Mouse (Mus musculus): ENCODE data around the gene Hdac5. TPM values are rescaled to one million over a fixed set of nuclear protein-coding genes. Genes with fewer than 3 reads are reported as not detected.
A peak's percentile ranks its signal among the peaks of the same experiment; 100 is the strongest.

The Hdac5 gene
- polyA plus RNA-seq, 1 experiment from 2014 or later, result 21.7 TPM

DNA sequence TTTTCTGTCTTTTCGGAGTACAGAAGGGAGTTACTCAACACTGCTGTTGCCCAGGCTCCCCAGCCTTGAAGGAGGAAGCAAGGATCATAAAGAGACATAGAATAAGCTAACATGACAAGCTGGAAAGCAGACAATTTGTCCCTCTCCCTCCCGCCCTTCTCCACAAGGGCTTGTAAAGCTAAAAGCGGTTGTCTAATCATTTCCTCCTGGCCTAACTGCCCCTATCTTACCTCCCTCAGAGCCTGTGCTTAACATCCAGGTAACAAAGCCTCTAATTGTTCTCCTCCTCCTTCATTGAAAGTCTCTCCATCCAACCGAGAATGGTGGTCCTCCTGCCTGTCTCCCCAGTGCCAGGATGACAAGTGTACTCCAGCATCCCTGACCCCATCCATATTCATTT is 39.1 kb downstream of the Hdac5 start:
- H3K9ac ChIP-seq, result peak overlapping the region; percentile 72
- 20% methylated on average over 4 of the region's 4 CpGs for WGBS (ENCODE audit: insufficient replicate concordance)
- H3K27me3 ChIP-seq (replicated peaks), result no peaks in the 10 kb centered on the region
- H3K4me2 ChIP-seq, result peak overlapping the region; percentile 95
- peaks cover 39% of the 10 kb centered on the region for H3K4me1 ChIP-seq
- peak overlapping the region; percentile 72 for H3K27ac ChIP-seq
- ATAC-seq, result no peak
- H3K9me3 ChIP-seq (replicated peaks), result no peaks in the 10 kb centered on the region
- peaks cover 38% of the 10 kb centered on the region for H3K36me3 ChIP-seq
- peak overlapping the region; percentile 68 for H3K4me3 ChIP-seq

GRCm38 (mm10) chr11:102189461-102190436 is 40.2 kb downstream of the Hdac5 start, which contains the start of gene G6pc3:
G6pc3 (plus strand) TSS chr11:102189620.
- Histone ChIP-seq H3K4me1 (peaks cover 39% of the 10 kb centered on the region), H3K9me3 (replicated peaks) (no peaks in the 10 kb centered on the region), H3K4me3 (peak within 1 kb of the TSS; percentile 68), H3K4me2 (peak within 1 kb of the TSS; percentile 95), H3K27ac (peak within 1 kb of the TSS; percentile 72), H3K36me3 (peaks cover 28% of the 10 kb centered on the region), H3K9ac (peak within 1 kb of the TSS; percentile 72), H3K27me3 (replicated peaks) (no peaks in the 10 kb centered on the region)
- ATAC-seq, result peak; percentile 62
- 1% methylated on average over 49 of the region's 50 CpGs for WGBS (ENCODE audit: insufficient replicate concordance)

DNA sequence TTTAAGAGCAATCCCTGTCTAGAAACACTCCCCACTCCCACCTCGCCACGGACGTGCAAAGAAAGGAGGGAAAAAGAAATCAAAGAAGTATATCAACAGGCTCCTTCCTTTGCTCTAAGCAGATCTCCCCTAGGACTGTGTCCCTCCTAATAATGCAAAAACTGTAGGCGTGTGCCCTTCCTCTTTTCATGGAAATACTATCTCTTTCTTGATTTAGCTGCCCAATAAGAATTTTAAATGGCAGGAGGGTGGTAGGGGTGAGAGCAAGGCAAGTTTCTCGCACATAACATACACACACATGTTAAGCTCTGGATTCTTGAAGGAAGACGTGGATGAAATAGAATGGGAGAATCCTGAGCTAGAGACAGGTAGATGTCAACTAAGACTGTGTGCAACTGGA is 41.0 kb downstream of the Hdac5 start:
- no peaks in the 10 kb centered on the region for H3K27me3 ChIP-seq (replicated peaks)
- peak overlapping the region; percentile 72 for H3K9ac ChIP-seq
- H3K4me2 ChIP-seq, result peak overlapping the region; percentile 95
- H3K27ac ChIP-seq, result peak overlapping the region; percentile 72; the same call in 1 of the 2 replicates
- ATAC-seq, result no peak
- H3K4me3 ChIP-seq, result peak overlapping the region; percentile 68
- H3K36me3 ChIP-seq, result peaks cover 21% of the 10 kb centered on the region
- peaks cover 45% of the 10 kb centered on the region for H3K4me1 ChIP-seq
- H3K9me3 ChIP-seq (replicated peaks), result no peaks in the 10 kb centered on the region
- WGBS (ENCODE audit: insufficient replicate concordance), result 48% methylated on average over 6 of the region's 6 CpGs

DNA sequence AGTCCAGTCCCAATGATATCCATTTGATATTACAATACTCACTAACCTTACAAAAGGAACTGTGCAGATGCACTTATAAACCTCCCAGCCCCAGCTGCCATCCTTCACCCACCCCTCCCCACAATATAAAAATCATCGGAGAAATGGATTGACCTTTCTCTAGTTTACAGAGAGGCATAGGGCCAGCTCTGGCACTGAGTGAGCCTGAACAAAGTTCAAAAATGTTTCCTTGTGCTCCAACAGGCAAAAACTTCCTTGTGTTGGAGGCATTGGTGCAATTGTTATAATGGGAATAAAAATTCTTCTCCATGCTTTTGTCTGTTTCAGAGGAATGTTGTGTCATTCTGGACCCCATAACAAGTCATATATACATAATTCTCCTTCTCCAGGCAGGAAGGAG is 43.7 kb downstream of the Hdac5 start:
- Histone ChIP-seq H3K4me3 (no peak overlapping the region), H3K9me3 (replicated peaks) (no peaks in the 10 kb centered on the region), H3K4me1 (peaks cover 60% of the 10 kb centered on the region), H3K27me3 (replicated peaks) (no peaks in the 10 kb centered on the region), H3K4me2 (no peak overlapping the region), H3K27ac (no peak overlapping the region), H3K9ac (no peak overlapping the region), H3K36me3 (peaks cover 13% of the 10 kb centered on the region)
- ATAC-seq, result no peak
- 73% methylated on average over 1 of the region's 1 CpGs for WGBS (ENCODE audit: insufficient replicate concordance)

GRCm38 (mm10) chr11:102185677-102186076 is 44.3 kb downstream of the Hdac5 start:
- Histone ChIP-seq H3K27me3 (replicated peaks) (no peaks in the 10 kb centered on the region), H3K36me3 (peaks cover 19% of the 10 kb centered on the region), H3K9me3 (replicated peaks) (no peaks in the 10 kb centered on the region), H3K4me3 (peak overlapping the region; percentile 97), H3K27ac (peak overlapping the region; percentile 94), H3K4me2 (peak overlapping the region; percentile 88), H3K9ac (peak overlapping the region; percentile 96), H3K4me1 (peaks cover 55% of the 10 kb centered on the region)
- WGBS (ENCODE audit: insufficient replicate concordance), result 53% methylated on average over 3 of the region's 3 CpGs
- ATAC-seq, result no peak

DNA sequence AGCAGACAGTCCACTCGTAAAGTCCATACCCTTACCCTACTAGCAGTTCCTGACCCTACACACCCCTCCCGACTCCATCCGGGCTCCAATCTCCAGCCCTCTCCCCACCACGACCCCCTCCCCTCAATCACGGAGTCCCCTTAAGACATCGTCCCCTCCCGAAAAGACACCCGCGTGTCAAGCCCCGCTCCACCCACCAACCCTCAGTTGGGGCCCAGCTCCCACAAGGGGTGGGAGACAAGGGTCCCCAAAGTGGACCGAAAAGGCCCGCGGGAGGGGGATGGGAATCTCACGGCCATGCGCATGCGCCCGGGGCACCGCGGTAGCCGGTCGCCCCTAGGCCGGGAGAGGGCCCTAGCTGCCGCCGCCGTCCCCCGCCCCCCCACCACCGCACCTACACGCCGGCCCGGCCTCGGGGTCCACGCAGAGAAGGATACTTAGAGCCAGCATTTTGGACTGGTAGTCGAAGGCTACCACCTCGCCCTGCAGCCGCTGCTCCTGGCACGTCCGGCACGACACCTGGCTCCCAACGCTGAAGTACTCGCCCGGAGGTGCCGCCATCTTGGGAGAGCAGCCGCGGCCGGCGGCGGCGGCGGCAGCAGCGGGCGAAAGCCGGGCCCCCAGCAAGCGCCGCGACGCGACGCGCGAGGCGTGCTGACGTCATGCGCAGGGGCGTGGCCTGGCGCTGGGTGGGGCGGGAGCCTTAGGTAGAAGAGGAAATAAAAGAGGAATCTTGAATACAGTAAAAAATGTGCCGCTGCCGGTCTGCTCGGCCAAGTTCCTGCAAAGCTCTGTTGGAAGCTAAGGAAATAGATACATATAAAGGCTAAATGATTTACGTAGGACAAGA is 45.1 kb downstream of the Hdac5 start, which contains the start of gene Lsm12:
Gene Lsm12, minus strand, starts transcription at position 651 of the 850 bp plus-strand sequence.
- Histone ChIP-seq H3K9me3 (replicated peaks) (no peaks in the 10 kb centered on the region), H3K27ac (peak within 1 kb of the TSS; percentile 94), H3K36me3 (peaks cover 26% of the 10 kb centered on the region), H3K9ac (peak within 1 kb of the TSS; percentile 96), H3K4me3 (peak within 1 kb of the TSS; percentile 97), H3K4me1 (peaks cover 50% of the 10 kb centered on the region), H3K4me2 (peak within 1 kb of the TSS; percentile 88), H3K27me3 (replicated peaks) (no peaks in the 10 kb centered on the region)
- peak; percentile 84 for ATAC-seq
- WGBS (ENCODE audit: insufficient replicate concordance), result under 1% methylated on average over 70 of the region's 70 CpGs

DNA sequence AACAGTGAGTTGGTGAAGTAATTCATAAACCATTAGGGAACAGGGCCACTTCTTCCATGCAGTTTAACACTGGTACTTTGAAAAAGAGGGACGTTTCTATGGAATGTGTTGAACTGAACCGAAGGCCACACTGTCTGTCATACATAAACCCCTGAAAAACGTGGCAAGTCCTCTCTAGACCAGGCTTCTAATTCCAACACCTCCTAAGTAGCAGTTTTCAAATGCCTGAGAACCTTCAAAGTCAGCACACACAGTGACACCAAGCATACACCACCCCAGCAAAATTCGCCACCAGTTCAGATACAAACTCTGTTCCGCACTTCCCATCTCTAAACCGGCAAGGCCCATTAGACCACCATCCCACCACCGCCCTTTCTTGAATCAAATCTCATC is 45.7 kb downstream of the Hdac5 start:
- ATAC-seq, result no peak; the same call in 1 of the 2 replicates
- H3K36me3 ChIP-seq, result peaks cover 32% of the 10 kb centered on the region
- peak overlapping the region; percentile 88 for H3K4me2 ChIP-seq
- no peaks in the 10 kb centered on the region for H3K27me3 ChIP-seq (replicated peaks)
- peaks cover 46% of the 10 kb centered on the region for H3K4me1 ChIP-seq
- peak overlapping the region; percentile 94 for H3K27ac ChIP-seq
- peak overlapping the region; percentile 96 for H3K9ac ChIP-seq
- H3K9me3 ChIP-seq (replicated peaks), result no peaks in the 10 kb centered on the region
- 6% methylated on average over 7 of the region's 7 CpGs for WGBS (ENCODE audit: insufficient replicate concordance)
- H3K4me3 ChIP-seq, result peak overlapping the region; percentile 97

DNA sequence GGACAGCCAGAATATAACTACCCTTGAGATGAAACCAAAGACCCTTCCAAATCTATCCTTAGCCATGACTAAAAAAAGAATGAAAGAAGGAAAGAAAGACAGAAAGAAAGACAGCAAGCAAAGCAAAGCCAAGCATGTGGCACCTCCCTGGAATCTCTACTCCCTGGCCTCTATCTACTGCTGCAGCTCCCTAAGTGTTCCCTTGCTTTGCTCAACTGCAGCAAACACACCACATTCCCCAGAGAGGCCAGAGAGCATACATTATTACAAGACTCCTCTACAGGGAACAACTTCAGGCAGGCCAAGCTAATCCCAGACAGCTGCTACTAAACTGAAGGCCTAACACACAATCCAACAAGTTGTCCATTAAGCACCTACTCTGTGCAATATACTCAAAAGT is 50.1 kb downstream of the Hdac5 start:
- Histone ChIP-seq H3K9me3 (replicated peaks) (no peaks in the 10 kb centered on the region), H3K36me3 (peaks cover 68% of the 10 kb centered on the region), H3K27me3 (replicated peaks) (no peaks in the 10 kb centered on the region), H3K4me3 (no peak overlapping the region), H3K4me1 (peaks cover 34% of the 10 kb centered on the region), H3K9ac (no peak overlapping the region), H3K4me2 (no peak overlapping the region), H3K27ac (no peak overlapping the region)
- no peak for ATAC-seq

DNA sequence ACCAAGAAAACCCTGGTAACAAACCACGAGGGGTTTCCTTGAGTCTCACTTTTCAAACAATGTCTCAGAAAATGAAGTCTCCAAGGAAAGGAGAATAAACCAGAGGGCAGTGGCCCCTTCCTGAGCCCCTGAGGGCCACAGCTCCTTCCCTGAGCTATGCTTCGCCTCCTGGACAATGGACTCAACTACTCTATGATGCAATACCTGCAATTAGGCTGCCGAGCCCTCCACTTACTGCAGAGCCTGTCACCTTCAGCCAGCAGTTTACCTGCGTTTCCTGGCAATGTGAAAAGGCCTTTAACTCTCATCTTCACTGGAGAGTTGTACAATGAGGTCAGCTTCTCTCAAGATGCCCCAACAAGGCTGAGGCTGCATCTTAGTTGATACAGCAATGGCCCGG is 61.3 kb downstream of the Hdac5 start:
- peaks cover 90% of the 10 kb centered on the region for H3K36me3 ChIP-seq
- no peak for ATAC-seq
- no peaks in the 10 kb centered on the region for H3K27me3 ChIP-seq (replicated peaks)
- H3K4me2 ChIP-seq, result no peak overlapping the region
- no peak overlapping the region for H3K4me3 ChIP-seq
- H3K9ac ChIP-seq, result no peak overlapping the region
- H3K27ac ChIP-seq, result no peak overlapping the region
- peaks cover 27% of the 10 kb centered on the region for H3K4me1 ChIP-seq
- no peaks in the 10 kb centered on the region for H3K9me3 ChIP-seq (replicated peaks)
- 76% methylated on average over 5 of the region's 5 CpGs for WGBS (ENCODE audit: insufficient replicate concordance)

DNA sequence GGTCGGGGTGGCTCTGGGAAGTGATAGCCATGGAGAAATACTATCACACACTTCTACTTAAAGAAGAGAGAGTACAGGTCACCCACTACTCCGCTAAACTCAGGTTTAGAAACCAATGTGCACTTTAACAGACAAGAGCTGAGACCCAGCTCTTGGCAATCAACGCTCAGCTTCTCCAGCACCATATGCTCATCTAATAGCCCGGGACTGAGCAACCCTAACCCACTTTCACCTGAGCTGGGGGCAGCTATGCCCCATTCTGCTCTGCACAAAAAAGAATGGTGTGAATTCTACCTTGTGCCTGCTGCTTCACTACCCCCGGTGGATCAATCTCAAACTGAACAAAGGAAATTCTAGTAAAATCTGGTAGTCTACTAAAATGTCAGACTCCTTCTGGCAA is 62.4 kb downstream of the Hdac5 start:
- no peaks in the 10 kb centered on the region for H3K9me3 ChIP-seq (replicated peaks)
- H3K9ac ChIP-seq, result no peak overlapping the region
- no peak overlapping the region for H3K4me3 ChIP-seq
- no peak for ATAC-seq
- no peak overlapping the region for H3K27ac ChIP-seq
- H3K36me3 ChIP-seq, result peaks cover 94% of the 10 kb centered on the region
- no peak overlapping the region for H3K4me2 ChIP-seq
- 88% methylated on average over 5 of the region's 5 CpGs for WGBS (ENCODE audit: insufficient replicate concordance)
- H3K4me1 ChIP-seq, result peaks cover 27% of the 10 kb centered on the region
- no peaks in the 10 kb centered on the region for H3K27me3 ChIP-seq (replicated peaks)

- peaks cover 96% of the 10 kb centered on the region for H3K36me3 ChIP-seq
- 70% methylated on average over 6 of the region's 6 CpGs for WGBS (ENCODE audit: insufficient replicate concordance)
- H3K27me3 ChIP-seq (replicated peaks), result no peaks in the 10 kb centered on the region
- no peaks in the 10 kb centered on the region for H3K9me3 ChIP-seq (replicated peaks)
- no peak overlapping the region for H3K27ac ChIP-seq
- H3K4me1 ChIP-seq, result peaks cover 24% of the 10 kb centered on the region
- H3K9ac ChIP-seq, result no peak overlapping the region
- no peak overlapping the region for H3K4me2 ChIP-seq
- no peak for ATAC-seq
- H3K4me3 ChIP-seq, result no peak overlapping the region
These were observed 63.8 kb downstream of the Hdac5 start for GRCm38 (mm10) chr11:102165971-102166722.

Data from liver, embryonic 12.5 days (tissue).